Mouse (Mus musculus): ENCODE data around the gene Glipr2. TPM values are rescaled to one million over a fixed set of nuclear protein-coding genes. Genes with fewer than 3 reads are reported as not detected.

The Glipr2 gene
- total RNA-seq (2014; fragmentation: Nextera tagmentation) (48.9 and 58.3 TPM in 2 replicates), total RNA-seq (2017) (73.9 and 77.9 TPM in 2 replicates), polyA plus RNA-seq (2012) (47.0 and 50.6 TPM in 2 replicates)

GRCm38 (mm10) chr4:43957292-43957845 lies at the start of gene Glipr2:
Gene Glipr2 (plus strand): TSS chr4:43957401.
- H3K9me3 ChIP-seq (replicated peaks): no peaks in the 10 kb centered on the region
- TF ChIP-seq GATA1 (IDR thresholded peaks at IDR 0.05; ENCODE audit: borderline replicate concordance, low read length) (no peak), CTCF (IDR thresholded peaks at IDR 0.05; ENCODE audit: low read depth, low read length) (peak; percentile 85), POLR2AphosphoS5 (IDR thresholded peaks at IDR 0.05; ENCODE audit: insufficient replicate concordance, low read depth, low read length) (no peak)
- H3K27me3 ChIP-seq (ENCODE audit: insufficient read depth, low read length): peaks cover 12% of the 10 kb centered on the region
- peaks cover 9% of the 10 kb centered on the region for H3K36me3 ChIP-seq (replicated peaks)
- DNase-seq (ENCODE audit: low spot score) (peak; percentile 82), ATAC-seq (ENCODE audit: extremely low read depth, insufficient number of reproducible peaks, low FRiP score, poor library complexity, severe bottlenecking) (peak; percentile 55)
- peaks cover 59% of the 10 kb centered on the region for H3K4me1 ChIP-seq (ENCODE audit: insufficient read depth, low read depth, low read length)
- peak within 1 kb of the TSS; percentile 95 for H3K4me3 ChIP-seq (ENCODE audit: low read depth, low read length)

- H3K4me3 ChIP-seq (ENCODE audit: low read depth, low read length): no peak overlapping the region
- no peaks in the 10 kb centered on the region for H3K4me1 ChIP-seq (ENCODE audit: insufficient read depth, low read depth, low read length)
- ATAC-seq (ENCODE audit: extremely low read depth, insufficient number of reproducible peaks, low FRiP score, poor library complexity, severe bottlenecking) (no peak), DNase-seq (ENCODE audit: low spot score) (no peak)
- peaks cover 28% of the 10 kb centered on the region for H3K27me3 ChIP-seq (ENCODE audit: insufficient read depth, low read length)
- H3K36me3 ChIP-seq (replicated peaks): no peaks in the 10 kb centered on the region
- TF ChIP-seq CTCF (IDR thresholded peaks at IDR 0.05; ENCODE audit: low read depth, low read length) (no peak), GATA2 (IDR thresholded peaks at IDR 0.05; ENCODE audit: borderline replicate concordance, low read depth, low read length) (no peak), POLR2AphosphoS5 (IDR thresholded peaks at IDR 0.05; ENCODE audit: insufficient replicate concordance, low read depth, low read length) (no peak), GATA1 (IDR thresholded peaks at IDR 0.05; ENCODE audit: borderline replicate concordance, low read length) (no peak), TAL1 (conservative IDR thresholded peaks at IDR 0.05; ENCODE audit: low read depth, low read length) (no peak)
- H3K9me3 ChIP-seq (replicated peaks): no peaks in the 10 kb centered on the region
Observed at GRCm38 (mm10) chr4:43918221-43918620, 39.0 kb upstream of the Glipr2 start.

DNA sequence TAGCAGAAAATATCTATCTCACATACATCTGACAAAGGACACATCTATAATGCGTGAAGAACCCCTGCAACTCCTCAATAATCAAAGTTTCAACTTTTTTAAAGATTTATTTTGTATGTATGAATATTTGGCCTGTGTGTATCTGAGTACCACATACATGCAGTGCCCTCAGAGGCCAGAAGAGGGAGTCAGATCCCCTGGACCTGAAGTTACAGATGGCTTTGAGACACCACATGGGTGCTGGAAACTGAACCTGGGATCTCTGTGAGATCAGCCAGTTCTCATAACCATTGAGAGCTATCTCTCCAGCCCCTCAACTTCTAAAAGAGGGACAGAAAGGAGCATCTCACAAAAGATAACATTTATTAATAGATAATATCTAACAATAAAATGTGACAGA lies 36.6 kb upstream of the Glipr2 start:
- no peaks in the 10 kb centered on the region for H3K9me3 ChIP-seq (replicated peaks)
- no peak overlapping the region for H3K4me3 ChIP-seq (ENCODE audit: low read depth, low read length)
- H3K36me3 ChIP-seq (replicated peaks): no peaks in the 10 kb centered on the region
- DNase-seq (ENCODE audit: low spot score) (no peak), ATAC-seq (ENCODE audit: extremely low read depth, insufficient number of reproducible peaks, low FRiP score, poor library complexity, severe bottlenecking) (no peak)
- H3K4me1 ChIP-seq (ENCODE audit: insufficient read depth, low read depth, low read length): peaks cover 2% of the 10 kb centered on the region
- peaks cover 34% of the 10 kb centered on the region for H3K27me3 ChIP-seq (ENCODE audit: insufficient read depth, low read length)
- TF ChIP-seq TAL1 (conservative IDR thresholded peaks at IDR 0.05; ENCODE audit: low read depth, low read length) (no peak), CTCF (IDR thresholded peaks at IDR 0.05; ENCODE audit: low read depth, low read length) (no peak), GATA2 (IDR thresholded peaks at IDR 0.05; ENCODE audit: borderline replicate concordance, low read depth, low read length) (no peak), POLR2AphosphoS5 (IDR thresholded peaks at IDR 0.05; ENCODE audit: insufficient replicate concordance, low read depth, low read length) (no peak), GATA1 (IDR thresholded peaks at IDR 0.05; ENCODE audit: borderline replicate concordance, low read length) (no peak)

DNA sequence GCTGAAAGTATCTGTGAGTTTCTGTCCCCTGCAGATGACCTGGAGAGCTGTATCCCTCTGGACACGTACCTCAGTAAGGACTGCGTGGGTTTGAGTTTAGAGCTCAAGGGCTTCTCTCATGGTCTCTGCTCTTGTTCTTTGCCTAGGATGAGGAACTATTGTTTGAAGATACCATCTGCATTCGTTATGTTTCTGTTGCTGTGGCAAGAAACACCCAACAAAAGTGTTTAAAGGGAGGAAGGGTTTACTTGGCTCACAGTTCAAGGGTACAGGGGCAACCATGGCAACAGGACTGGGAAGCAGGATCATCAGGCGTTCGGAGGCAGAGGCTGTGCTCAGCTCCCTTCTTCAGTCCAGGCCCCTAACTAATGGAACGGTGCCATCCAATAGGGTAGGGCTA lies 32.1 kb upstream of the Glipr2 start:
- Histone ChIP-seq H3K36me3 (replicated peaks) (no peaks in the 10 kb centered on the region), H3K27me3 (ENCODE audit: insufficient read depth, low read length) (peaks cover 18% of the 10 kb centered on the region), H3K4me3 (ENCODE audit: low read depth, low read length) (no peak overlapping the region), H3K9me3 (replicated peaks) (no peaks in the 10 kb centered on the region), H3K4me1 (ENCODE audit: insufficient read depth, low read depth, low read length) (peaks cover 4% of the 10 kb centered on the region)
- ATAC-seq (ENCODE audit: extremely low read depth, insufficient number of reproducible peaks, low FRiP score, poor library complexity, severe bottlenecking) (no peak), DNase-seq (ENCODE audit: low spot score) (no peak)
- TF ChIP-seq GATA2 (IDR thresholded peaks at IDR 0.05; ENCODE audit: borderline replicate concordance, low read depth, low read length) (no peak), POLR2AphosphoS5 (IDR thresholded peaks at IDR 0.05; ENCODE audit: insufficient replicate concordance, low read depth, low read length) (no peak), GATA1 (IDR thresholded peaks at IDR 0.05; ENCODE audit: borderline replicate concordance, low read length) (no peak), TAL1 (conservative IDR thresholded peaks at IDR 0.05; ENCODE audit: low read depth, low read length) (no peak), CTCF (IDR thresholded peaks at IDR 0.05; ENCODE audit: low read depth, low read length) (no peak)

GRCm38 (mm10) chr4:43925779-43926178 lies 31.4 kb upstream of the Glipr2 start:
- no peak for ATAC-seq (ENCODE audit: extremely low read depth, insufficient number of reproducible peaks, low FRiP score, poor library complexity, severe bottlenecking)
- Histone ChIP-seq H3K4me3 (ENCODE audit: low read depth, low read length) (no peak overlapping the region), H3K27me3 (ENCODE audit: insufficient read depth, low read length) (peaks cover 18% of the 10 kb centered on the region), H3K9me3 (replicated peaks) (no peaks in the 10 kb centered on the region), H3K36me3 (replicated peaks) (no peaks in the 10 kb centered on the region), H3K4me1 (ENCODE audit: insufficient read depth, low read depth, low read length) (peaks cover 4% of the 10 kb centered on the region)
- DNase-seq (ENCODE audit: low spot score): peak; percentile 41
- TF ChIP-seq GATA2 (IDR thresholded peaks at IDR 0.05; ENCODE audit: borderline replicate concordance, low read depth, low read length): no peak
- no peak for TF ChIP-seq TAL1 (conservative IDR thresholded peaks at IDR 0.05; ENCODE audit: low read depth, low read length)
- peak; percentile 87 for TF ChIP-seq CTCF (IDR thresholded peaks at IDR 0.05; ENCODE audit: low read depth, low read length)
- no peak for TF ChIP-seq POLR2AphosphoS5 (IDR thresholded peaks at IDR 0.05; ENCODE audit: insufficient replicate concordance, low read depth, low read length)

DNA sequence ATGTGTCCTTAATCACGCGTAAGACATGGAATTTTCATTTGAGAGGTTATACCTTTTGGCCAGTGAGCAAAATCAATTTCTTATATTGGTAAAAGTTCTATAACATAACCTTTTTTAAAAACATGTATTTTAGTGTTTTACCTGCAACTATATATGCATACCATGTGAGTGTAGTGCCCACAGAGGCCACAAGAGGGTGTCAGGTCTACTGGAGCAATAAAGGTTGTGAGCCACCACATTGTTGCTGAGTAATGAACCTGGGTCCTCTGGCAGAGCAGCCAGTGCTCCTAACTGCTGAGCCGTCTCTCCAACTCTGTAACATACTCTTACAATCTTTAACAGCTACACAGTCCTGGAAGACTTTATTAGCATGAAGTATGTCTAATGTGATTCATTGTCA lies 29.4 kb upstream of the Glipr2 start:
- ATAC-seq (ENCODE audit: extremely low read depth, insufficient number of reproducible peaks, low FRiP score, poor library complexity, severe bottlenecking): no peak
- TF ChIP-seq POLR2AphosphoS5 (IDR thresholded peaks at IDR 0.05; ENCODE audit: insufficient replicate concordance, low read depth, low read length) (no peak), CTCF (IDR thresholded peaks at IDR 0.05; ENCODE audit: low read depth, low read length) (peak; percentile 29), TAL1 (conservative IDR thresholded peaks at IDR 0.05; ENCODE audit: low read depth, low read length) (no peak)
- no peak for DNase-seq (ENCODE audit: low spot score)
- Histone ChIP-seq H3K27me3 (ENCODE audit: insufficient read depth, low read length) (peaks cover 23% of the 10 kb centered on the region), H3K4me3 (ENCODE audit: low read depth, low read length) (no peak overlapping the region), H3K36me3 (replicated peaks) (no peaks in the 10 kb centered on the region), H3K9me3 (replicated peaks) (no peaks in the 10 kb centered on the region), H3K4me1 (ENCODE audit: insufficient read depth, low read depth, low read length) (peaks cover 4% of the 10 kb centered on the region)
